Mouse (Mus musculus) kidney, embryonic 16.5 days (tissue): ENCODE measurements at regions not wholly inside any gene's neighbourhood (a gene's known extent, or its start where the extent isn't known, plus 50 kb on each side); places are given as distances from the start of the nearest gene placed in this dataset.

Experiments
- ATAC-seq: fragments of 200-750 bp; cut with Nextera tagmentation; 2 replicates; pipeline ENCODE4 v1.8.0; 2017; ENCODE audit warnings: moderate TSS enrichment; ENCODE audit not compliant: low FRiP score, low TSS enrichment
- H3K27ac ChIP-seq: fragments of 300-500 bp; sonication (generic); 2 replicates; pipeline ENCODE4 v1.5.1; 2014; ENCODE audit warnings: low read length
- H3K27me3 ChIP-seq: fragments of 300-500 bp; sonication (generic); 2 replicates; pipeline ENCODE4 v1.6.1; 2014; ENCODE audit warnings: low read length, control low read depth, mixed read lengths; ENCODE audit not compliant: insufficient read depth
- H3K36me3 ChIP-seq: fragments of 300-500 bp; sonication (generic); 2 replicates; pipeline ENCODE4 v1.6.1; 2014; ENCODE audit warnings: low read length, control low read depth, mixed read lengths; ENCODE audit not compliant: insufficient read depth
- H3K4me1 ChIP-seq: fragments of 300-500 bp; sonication (generic); 2 replicates; pipeline ENCODE4 v1.6.1; 2014; ENCODE audit warnings: low read length, control low read depth, mixed read lengths; ENCODE audit not compliant: insufficient read depth
- H3K4me2 ChIP-seq: fragments of 300-500 bp; sonication (generic); replicated peaks from 2 replicates; pipeline ENCODE4 v1.6.1; 2014; ENCODE audit warnings: low read depth, low read length
- H3K4me3 ChIP-seq: fragments of 300-500 bp; sonication (generic); 2 replicates; pipeline ENCODE4 v1.5.1; 2014; ENCODE audit warnings: mild to moderate bottlenecking, low read length
- H3K9ac ChIP-seq: fragments of 300-500 bp; sonication (generic); replicated peaks from 2 replicates; pipeline ENCODE4 v1.6.1; 2014; ENCODE audit warnings: low read length
- H3K9me3 ChIP-seq: fragments of 300-500 bp; sonication (generic); 2 replicates; pipeline ENCODE4 v1.6.1; 2016; ENCODE audit warnings: low read length, control low read depth
- WGBS: fragments of 180-500 bp; shearing (Covaris S2); extraction: QIAGEN DNeasy Blood & Tissue Kit; methylation state at CpG from one replicate; pipeline ENCODE4 v1.1.7; 2014; 5-methylcytosine and 5-hydroxymethylcytosine counted together

DNA sequence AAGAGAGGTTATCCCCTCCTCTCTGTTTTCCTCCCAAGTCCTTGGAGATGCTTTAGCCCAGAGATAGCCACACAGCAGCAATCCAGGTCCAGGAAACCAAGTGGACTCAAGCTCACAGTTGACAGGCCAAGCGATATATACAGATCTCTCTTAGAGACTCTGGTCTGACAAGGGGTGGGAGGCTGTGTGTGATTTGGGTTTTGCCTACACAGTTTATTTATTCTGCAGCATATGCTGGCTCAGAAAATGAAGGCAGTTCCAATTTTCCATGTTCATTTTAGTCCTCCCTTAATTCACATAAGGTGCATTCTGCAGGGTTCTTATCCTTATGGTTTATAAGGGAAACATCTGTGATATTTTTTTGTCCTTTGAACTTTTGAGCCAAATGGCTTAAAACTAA, 595.0 kb upstream of the Apob start:
- no peak overlapping the region for H3K9ac ChIP-seq
- ATAC-seq: no peak
- H3K9me3 ChIP-seq: no peaks in the 10 kb centered on the region
- no peak overlapping the region for H3K4me3 ChIP-seq
- H3K27ac ChIP-seq: no peak overlapping the region
- WGBS: 86% methylated on average over 1 of the region's 1 CpGs
- no peaks in the 10 kb centered on the region for H3K4me1 ChIP-seq
- no peak overlapping the region for H3K4me2 ChIP-seq
- H3K36me3 ChIP-seq: no peaks in the 10 kb centered on the region
- H3K27me3 ChIP-seq: no peaks in the 10 kb centered on the region

DNA sequence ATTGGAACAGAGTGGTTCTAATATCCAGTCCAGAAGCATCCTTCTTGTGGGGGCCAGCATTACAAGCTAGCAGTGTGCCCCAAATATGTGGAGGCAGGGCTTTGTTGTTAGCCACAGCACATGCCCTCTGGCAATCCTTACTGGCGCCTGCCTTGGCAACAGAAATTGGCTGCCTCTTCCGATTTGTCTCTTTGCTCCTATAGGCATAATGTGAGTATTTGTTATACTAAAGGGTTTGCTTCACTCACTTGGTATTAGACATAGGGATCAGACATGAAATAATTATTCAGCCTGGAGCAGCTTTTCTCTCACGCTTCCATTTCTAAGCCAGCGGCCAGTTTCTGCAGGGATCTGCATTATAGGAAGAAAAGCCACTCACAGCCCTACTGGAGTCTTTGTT, 573.6 kb upstream of the Apob start:
- 90% methylated on average over 4 of the region's 4 CpGs for WGBS
- no peaks in the 10 kb centered on the region for H3K27me3 ChIP-seq
- H3K4me2 ChIP-seq: no peak overlapping the region
- no peak overlapping the region for H3K9ac ChIP-seq
- H3K4me1 ChIP-seq: no peaks in the 10 kb centered on the region
- no peak overlapping the region for H3K4me3 ChIP-seq
- no peaks in the 10 kb centered on the region for H3K36me3 ChIP-seq
- ATAC-seq: no peak
- no peak overlapping the region for H3K27ac ChIP-seq
- no peaks in the 10 kb centered on the region for H3K9me3 ChIP-seq

DNA sequence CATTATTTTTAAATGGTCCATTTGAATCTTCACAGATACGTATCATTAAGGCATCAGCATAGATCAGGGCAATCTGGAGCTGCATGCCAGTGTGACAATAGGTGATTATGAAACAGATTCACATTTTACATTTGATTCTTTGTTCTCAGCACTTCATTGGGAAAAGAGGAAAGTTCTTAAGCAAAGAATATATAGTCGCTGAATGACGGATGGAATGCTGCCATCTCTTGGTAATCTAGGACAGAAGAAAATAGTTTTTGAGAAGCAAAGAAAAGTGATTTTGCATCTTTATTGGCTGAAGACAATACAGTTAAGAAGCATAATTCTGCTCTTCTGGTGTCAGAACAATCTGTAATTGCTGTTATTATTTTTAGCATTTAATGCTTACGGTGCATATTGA, 565.6 kb upstream of the Apob start:
- no peaks in the 10 kb centered on the region for H3K9me3 ChIP-seq
- no peak overlapping the region for H3K27ac ChIP-seq
- H3K4me2 ChIP-seq: no peak overlapping the region
- no peaks in the 10 kb centered on the region for H3K36me3 ChIP-seq
- no peak overlapping the region for H3K4me3 ChIP-seq
- H3K9ac ChIP-seq: no peak overlapping the region
- ATAC-seq: no peak
- H3K4me1 ChIP-seq: no peaks in the 10 kb centered on the region
- no peaks in the 10 kb centered on the region for H3K27me3 ChIP-seq
- WGBS: 92% methylated on average over 4 of the region's 4 CpGs

DNA sequence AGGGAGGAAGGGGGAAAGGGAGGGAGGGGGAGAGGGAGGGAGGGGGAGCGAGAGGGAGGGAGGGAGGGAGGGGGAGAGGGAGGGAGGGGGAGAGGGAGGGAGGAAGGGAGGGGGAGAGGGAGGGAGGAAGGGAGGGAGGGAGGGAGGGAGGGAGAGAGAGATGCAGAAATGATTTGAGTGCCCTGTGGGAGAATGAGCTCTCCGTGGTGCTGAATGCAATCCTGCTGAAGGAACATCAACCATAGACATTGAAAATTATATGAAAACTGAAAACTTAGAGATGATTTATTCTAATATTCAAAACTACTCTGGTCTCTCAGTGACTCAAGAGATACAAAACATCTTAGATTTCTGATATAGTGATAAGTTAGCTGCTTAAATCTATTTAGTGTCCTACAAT, 557.2 kb upstream of the Apob start:
- whole genome bisulfite sequencing: 41% methylated on average over 1 of the region's 2 CpGs
- Histone ChIP-seq H3K9me3 (no peaks in the 10 kb centered on the region), H3K4me2 (no peak overlapping the region), H3K27me3 (no peaks in the 10 kb centered on the region), H3K27ac (no peak overlapping the region), H3K36me3 (no peaks in the 10 kb centered on the region), H3K4me1 (no peaks in the 10 kb centered on the region), H3K9ac (no peak overlapping the region), H3K4me3 (no peak overlapping the region)
- no peak for ATAC-seq

DNA sequence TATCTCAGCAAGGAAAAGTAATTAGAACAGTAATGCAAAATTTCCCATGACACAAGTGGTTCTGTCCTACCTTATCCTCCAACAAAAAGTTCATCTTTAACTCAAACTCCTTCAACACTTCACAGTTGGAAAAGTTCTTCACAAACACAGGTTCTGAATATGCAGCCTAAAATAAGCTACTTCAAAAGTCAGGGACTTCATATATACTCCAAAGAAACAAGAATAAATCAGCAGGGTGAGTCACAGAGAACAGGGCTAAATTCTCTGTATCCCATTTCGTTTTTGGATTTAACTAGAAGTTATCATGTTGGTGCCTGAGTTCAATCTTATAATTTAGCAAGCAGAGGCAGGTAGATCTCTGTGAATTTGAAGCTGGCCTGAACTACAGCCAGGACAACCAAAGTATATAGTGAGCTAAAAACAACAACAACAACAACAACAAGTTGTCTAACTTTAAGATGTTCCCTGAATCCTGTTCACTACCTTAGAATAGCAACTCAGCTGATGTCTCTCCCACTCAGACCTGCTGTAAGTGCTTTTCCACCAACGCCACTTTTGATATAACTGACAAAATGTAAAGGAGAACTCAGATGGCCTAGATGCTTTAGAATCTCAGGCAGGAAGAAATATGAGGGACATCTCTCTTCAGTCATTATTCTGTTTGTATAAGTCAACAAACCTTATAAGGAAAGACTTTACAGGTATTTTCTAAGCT, 555.5 kb upstream of the Apob start:
- Histone ChIP-seq H3K4me2 (no peak overlapping the region), H3K9ac (no peak overlapping the region), H3K27ac (no peak overlapping the region), H3K4me3 (no peak overlapping the region), H3K27me3 (no peaks in the 10 kb centered on the region), H3K9me3 (no peaks in the 10 kb centered on the region), H3K36me3 (no peaks in the 10 kb centered on the region), H3K4me1 (no peaks in the 10 kb centered on the region)
- no peak for ATAC-seq
- WGBS: 51% methylated on average over 2 of the region's 2 CpGs

DNA sequence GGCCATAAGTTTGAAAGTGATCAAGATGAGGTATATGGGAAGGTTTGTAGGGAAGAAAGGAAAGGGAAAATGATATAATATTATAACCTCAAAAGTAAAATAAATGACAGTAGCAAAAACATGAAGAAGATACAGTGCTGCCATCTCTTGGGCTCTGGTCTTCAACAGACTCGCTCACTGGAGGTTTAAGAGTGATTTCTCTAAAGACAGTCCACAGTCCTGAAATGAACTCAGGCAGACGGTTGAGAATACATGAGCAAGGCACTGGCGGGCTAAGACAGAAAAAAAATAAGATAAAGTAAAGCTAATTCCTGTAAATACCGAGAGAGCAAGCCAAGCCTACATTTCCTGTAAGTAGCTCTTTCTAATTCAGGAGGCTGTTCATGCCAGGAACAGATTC, 546.5 kb upstream of the Apob start:
- H3K9me3 ChIP-seq: no peaks in the 10 kb centered on the region
- ATAC-seq: no peak
- no peak overlapping the region for H3K9ac ChIP-seq
- H3K4me3 ChIP-seq: no peak overlapping the region
- no peak overlapping the region for H3K27ac ChIP-seq
- H3K4me2 ChIP-seq: no peak overlapping the region
- no peaks in the 10 kb centered on the region for H3K36me3 ChIP-seq
- 79% methylated on average over 4 of the region's 4 CpGs for WGBS
- H3K27me3 ChIP-seq: no peaks in the 10 kb centered on the region
- H3K4me1 ChIP-seq: no peaks in the 10 kb centered on the region

DNA sequence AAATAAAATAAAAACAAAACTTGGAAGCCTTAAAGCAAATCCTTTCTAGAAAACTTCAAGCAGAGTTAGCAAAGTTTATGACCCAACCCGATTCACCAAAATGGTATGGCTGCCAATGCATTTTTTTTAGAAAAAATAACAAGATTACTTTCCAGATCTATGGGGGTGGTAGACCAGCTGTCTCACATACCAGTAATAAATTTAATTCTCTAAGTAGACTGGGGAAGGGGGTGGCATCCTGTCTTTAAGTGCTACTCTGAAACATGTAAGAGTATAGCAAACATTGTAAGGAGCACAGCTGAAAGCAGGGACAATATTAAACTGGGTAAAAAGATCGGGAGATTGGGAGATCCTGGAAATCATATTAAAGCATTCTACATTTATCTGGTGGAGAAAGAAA, 532.2 kb upstream of the Apob start:
- 63% methylated on average over 2 of the region's 2 CpGs for WGBS
- H3K27me3 ChIP-seq: no peaks in the 10 kb centered on the region
- H3K4me3 ChIP-seq: no peak overlapping the region
- no peak overlapping the region for H3K9ac ChIP-seq
- H3K36me3 ChIP-seq: no peaks in the 10 kb centered on the region
- no peak overlapping the region for H3K27ac ChIP-seq
- H3K4me1 ChIP-seq: no peaks in the 10 kb centered on the region
- no peaks in the 10 kb centered on the region for H3K9me3 ChIP-seq
- no peak overlapping the region for H3K4me2 ChIP-seq
- ATAC-seq: no peak

DNA sequence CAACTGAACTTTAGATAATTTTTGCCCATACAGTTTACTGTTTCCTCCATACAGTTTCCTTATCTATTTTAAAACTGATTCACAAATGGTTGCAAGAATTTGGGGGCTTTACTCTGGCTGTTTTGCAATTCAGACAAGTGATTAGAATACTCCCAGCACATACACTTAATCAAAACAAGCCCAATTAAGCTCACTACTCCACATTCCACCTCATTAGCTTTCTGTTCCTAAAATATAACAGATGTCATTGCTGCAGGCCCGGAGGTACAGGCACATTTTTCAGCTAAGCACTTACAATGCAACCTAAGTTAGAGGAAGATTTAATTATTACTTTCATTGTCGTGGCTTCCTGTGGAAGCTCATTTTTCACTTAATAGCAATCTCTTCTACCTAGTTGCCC, 526.9 kb upstream of the Apob start:
- H3K27ac ChIP-seq: no peak overlapping the region
- ATAC-seq: no peak
- H3K4me1 ChIP-seq: no peaks in the 10 kb centered on the region
- H3K9ac ChIP-seq: no peak overlapping the region
- no peaks in the 10 kb centered on the region for H3K36me3 ChIP-seq
- 37% methylated on average over 2 of the region's 2 CpGs for WGBS
- no peaks in the 10 kb centered on the region for H3K27me3 ChIP-seq
- H3K9me3 ChIP-seq: no peaks in the 10 kb centered on the region
- no peak overlapping the region for H3K4me3 ChIP-seq
- no peak overlapping the region for H3K4me2 ChIP-seq

DNA sequence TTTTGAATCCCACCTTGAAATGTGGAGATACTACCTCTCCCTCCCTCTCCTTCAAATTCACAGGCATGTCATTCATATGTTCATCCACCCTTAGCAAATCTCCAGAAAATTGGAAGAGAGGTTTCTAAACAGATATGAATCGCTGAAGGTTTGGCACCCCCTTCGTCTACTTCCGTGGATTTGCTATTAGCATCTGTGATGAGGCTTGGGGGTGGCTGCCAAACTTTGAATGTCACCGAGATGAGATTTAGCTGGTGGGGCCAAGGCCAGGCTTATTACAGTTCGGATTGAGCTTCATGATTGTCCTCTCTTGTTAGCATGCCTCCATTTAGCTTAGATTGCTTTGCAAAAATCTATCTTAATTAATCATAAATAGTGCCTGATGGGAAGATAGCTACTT, 520.4 kb upstream of the Apob start:
- Histone ChIP-seq H3K27me3 (no peaks in the 10 kb centered on the region), H3K27ac (no peak overlapping the region), H3K9ac (no peak overlapping the region), H3K4me3 (no peak overlapping the region), H3K36me3 (no peaks in the 10 kb centered on the region), H3K4me2 (no peak overlapping the region), H3K4me1 (no peaks in the 10 kb centered on the region), H3K9me3 (no peaks in the 10 kb centered on the region)
- no peak for ATAC-seq
- WGBS: 80% methylated on average over 5 of the region's 5 CpGs

DNA sequence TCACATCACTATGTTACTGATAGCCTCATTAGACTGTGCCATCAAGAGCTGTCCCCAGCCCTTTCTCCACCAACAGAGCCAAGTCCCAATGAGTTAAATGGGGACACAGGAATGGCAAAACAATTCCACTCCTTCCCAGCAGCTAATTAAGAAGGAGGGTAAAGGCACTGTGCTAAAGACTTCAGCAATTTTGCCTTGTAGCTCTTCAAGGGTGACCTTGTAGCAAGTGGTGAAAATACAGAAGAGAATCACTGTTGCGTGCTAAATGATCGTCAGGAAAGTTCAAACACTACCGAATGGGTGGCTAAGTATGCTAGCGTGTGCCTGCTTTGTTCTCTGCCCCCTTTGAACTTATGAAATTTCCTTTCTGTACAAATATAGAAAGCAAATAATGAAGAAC, 519.9 kb upstream of the Apob start:
- Histone ChIP-seq H3K27me3 (no peaks in the 10 kb centered on the region), H3K4me2 (no peak overlapping the region), H3K9me3 (no peaks in the 10 kb centered on the region), H3K9ac (no peak overlapping the region), H3K4me3 (no peak overlapping the region), H3K36me3 (no peaks in the 10 kb centered on the region), H3K4me1 (no peaks in the 10 kb centered on the region), H3K27ac (no peak overlapping the region)
- no peak for ATAC-seq
- 58% methylated on average over 4 of the region's 4 CpGs for WGBS
